Mouse (Mus musculus) kidney, postnatal 0 days (tissue): ENCODE results near the gene Dlgap1. TPM values are rescaled to one million over a fixed set of nuclear protein-coding genes. Genes with fewer than 3 reads are reported as not detected.
A peak's percentile ranks its signal among the peaks of the same experiment; 100 is the strongest.

Source experiments
- ATAC-seq: fragments of 200-750 bp; cut with Nextera tagmentation; replicated peaks from 2 replicates; pipeline ENCODE4 v1.8.0; 2017; ENCODE audit warnings: low read depth, moderate number of reproducible peaks, moderate TSS enrichment, moderate library complexity; ENCODE audit not compliant: low FRiP score
- DNase-seq: peaks from one replicate; pipeline ENCODE4 v3.0.0-alpha.2; 2016; ENCODE audit warnings: low spot score
- H3K27ac ChIP-seq: fragments of 300-500 bp; sonication (generic); 2 replicates; pipeline ENCODE4 v1.5.1; 2014; ENCODE audit warnings: mild to moderate bottlenecking
- H3K27me3 ChIP-seq: fragments of 300-500 bp; sonication (generic); 2 replicates; pipeline ENCODE4 v1.6.1; 2014; ENCODE audit warnings: low read length, mixed read lengths; ENCODE audit not compliant: insufficient read depth
- H3K36me3 ChIP-seq: fragments of 300-500 bp; sonication (generic); 2 replicates; pipeline ENCODE4 v1.6.1; 2014; ENCODE audit warnings: low read length, mixed read lengths; ENCODE audit not compliant: insufficient read depth
- H3K4me1 ChIP-seq: fragments of 300-500 bp; sonication (generic); replicated peaks from 2 replicates; pipeline ENCODE4 v1.6.1; 2014; ENCODE audit warnings: antibody characterized with exemption, low read length, mixed read lengths; ENCODE audit not compliant: insufficient read depth
- H3K4me2 ChIP-seq: fragments of 300-500 bp; sonication (generic); 2 replicates; pipeline ENCODE4 v1.6.1; 2014; ENCODE audit warnings: mild to moderate bottlenecking, low read length, moderate library complexity, mixed read lengths
- H3K4me3 ChIP-seq: fragments of 300-500 bp; sonication (generic); replicated peaks from 2 replicates; pipeline ENCODE4 v1.5.1; 2014; ENCODE audit warnings: low read depth, low read length
- H3K9ac ChIP-seq: fragments of 300-500 bp; sonication (generic); 2 replicates; pipeline ENCODE4 v1.6.1; 2014; ENCODE audit warnings: low read depth, low read length
- H3K9me3 ChIP-seq: fragments of 300-500 bp; sonication (generic); replicated peaks from 2 replicates; pipeline ENCODE4 v1.6.1; 2016; ENCODE audit warnings: low read length, inconsistent platforms, mixed read lengths
- CTCF ChIP-seq: IDR thresholded peaks from 2 replicates; pipeline ENCODE4 v1.5.1; 2016; ENCODE audit warnings: antibody characterized with exemption, low read depth, mild to moderate bottlenecking, moderate library complexity
- WGBS: fragments of 180-500 bp; shearing (Covaris S2); extraction: QIAGEN DNeasy Blood & Tissue Kit; methylation state at CpG from one replicate; pipeline ENCODE4 v1.1.7; 2014; 5-methylcytosine and 5-hydroxymethylcytosine counted together
- polyA plus RNA-seq: library from polyadenylated mRNA; unstranded; fragments of >200 nt; fragmentation: Nextera tagmentation; extraction: Ambion mirVana; gene quantifications from 2 replicates; pipeline ENCODE4 v1.2.1, GENCODE M21; 2015

Dlgap1 gene
- polyA plus RNA-seq, 1 experiment from 2014 or later = 3.6 TPM

DNA sequence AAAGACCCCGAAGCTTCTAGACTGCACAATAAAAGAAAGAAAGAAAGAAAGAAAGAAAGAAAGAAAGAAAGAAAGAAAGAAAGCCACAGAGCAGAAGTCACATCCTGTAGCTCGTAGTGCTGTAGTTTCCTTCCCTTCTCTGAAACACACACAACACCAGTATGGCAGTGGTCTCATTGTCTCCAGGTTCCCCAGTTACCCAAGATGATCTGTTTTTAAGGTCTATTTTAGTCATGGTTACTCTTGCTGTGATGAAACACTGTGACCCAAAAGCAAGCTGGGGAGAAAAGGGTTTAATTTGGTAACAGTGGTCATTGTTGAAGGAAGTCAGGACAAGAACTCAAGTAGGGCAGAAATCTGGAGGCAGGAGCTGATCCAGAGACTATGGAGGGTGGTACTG, 818.5 kb downstream of the Dlgap1 start:
- ATAC-seq = no peak
- DNase-seq = no peak
- Histone ChIP-seq H3K4me2 (no peak overlapping the region), H3K9me3 (no peaks in the 10 kb centered on the region), H3K4me1 (no peaks in the 10 kb centered on the region), H3K27me3 (no peaks in the 10 kb centered on the region), H3K27ac (no peak overlapping the region), H3K9ac (no peak overlapping the region), H3K36me3 (no peaks in the 10 kb centered on the region), H3K4me3 (no peak overlapping the region)
- WGBS = 86% methylated on average over 2 of the region's 2 CpGs
- TF ChIP-seq CTCF = no peak

DNA sequence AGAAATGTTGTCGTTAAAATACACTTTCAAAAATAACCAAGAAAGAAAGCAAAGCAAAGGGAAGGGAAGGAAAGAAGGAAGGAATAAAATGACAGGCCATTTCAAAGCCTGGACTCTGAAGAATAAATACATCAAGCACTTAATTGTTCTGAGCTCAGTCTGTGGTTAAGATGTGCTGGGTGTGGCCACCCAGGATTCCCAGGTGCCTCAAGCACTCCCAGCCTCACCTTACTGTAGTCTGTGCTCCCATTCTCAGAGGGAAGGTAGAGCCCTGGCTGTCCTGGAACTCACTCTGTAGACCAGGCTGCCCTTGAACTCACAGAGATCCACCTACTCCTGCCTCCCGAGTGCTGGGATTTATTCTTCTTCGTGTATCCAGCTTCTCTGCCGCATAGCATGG, 821.9 kb downstream of the Dlgap1 start:
- Histone ChIP-seq H3K36me3 (no peaks in the 10 kb centered on the region), H3K4me3 (no peak overlapping the region), H3K4me1 (0 out of 2 replicates have a peak, but pooled peaks cover 4% of the 10 kb centered on the region), H3K27me3 (no peaks in the 10 kb centered on the region), H3K9me3 (no peaks in the 10 kb centered on the region), H3K4me2 (no peak overlapping the region), H3K27ac (no peak overlapping the region), H3K9ac (no peak overlapping the region)
- ATAC-seq (no peak), DNase-seq (no peak)
- WGBS = 86% methylated on average over 4 of the region's 4 CpGs
- TF ChIP-seq CTCF = no peak

DNA sequence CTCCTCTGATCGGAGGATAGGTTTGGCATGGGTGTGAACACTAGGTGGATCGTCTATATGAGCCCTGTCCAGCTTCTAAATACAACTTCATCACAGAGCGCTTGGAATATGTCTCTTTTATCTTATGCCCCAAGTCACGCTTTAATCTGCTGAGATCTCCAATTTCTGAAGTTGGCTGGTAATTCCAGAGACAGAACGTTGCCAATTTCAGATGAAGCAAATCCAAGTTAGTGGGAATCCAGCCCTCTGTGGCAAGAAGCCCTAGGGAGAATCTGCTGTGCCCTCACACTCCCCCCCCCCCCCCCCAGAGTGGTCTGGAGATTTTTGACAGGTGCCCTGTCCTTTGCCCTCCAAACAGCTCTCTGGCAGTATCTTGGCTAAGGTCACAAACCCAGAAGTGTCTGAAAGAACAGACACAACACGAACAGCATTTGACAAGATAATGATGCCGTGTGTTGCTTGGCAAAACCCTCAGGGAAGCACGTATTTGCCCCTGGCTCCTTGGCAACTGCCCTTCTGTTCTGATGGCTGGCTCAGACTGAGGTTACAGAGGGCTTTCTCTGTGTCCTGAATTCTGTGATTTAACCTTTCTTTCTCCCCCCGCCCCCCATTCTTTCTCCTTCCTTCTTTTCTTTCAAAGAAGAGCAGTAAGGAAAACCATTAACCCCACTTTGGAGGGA, 822.9 kb downstream of the Dlgap1 start:
- H3K9me3 ChIP-seq = no peaks in the 10 kb centered on the region
- TF ChIP-seq CTCF = no peak
- no peak overlapping the region for H3K4me3 ChIP-seq
- H3K4me1 ChIP-seq = 0 out of 2 replicates have a peak, but pooled peaks cover 4% of the 10 kb centered on the region
- H3K9ac ChIP-seq = no peak overlapping the region
- H3K4me2 ChIP-seq = no peak overlapping the region
- H3K27me3 ChIP-seq = no peaks in the 10 kb centered on the region
- H3K36me3 ChIP-seq = no peaks in the 10 kb centered on the region
- H3K27ac ChIP-seq = no peak overlapping the region
- DNase-seq = no peak
- WGBS = 83% methylated on average over 9 of the region's 9 CpGs
- ATAC-seq = no peak

DNA sequence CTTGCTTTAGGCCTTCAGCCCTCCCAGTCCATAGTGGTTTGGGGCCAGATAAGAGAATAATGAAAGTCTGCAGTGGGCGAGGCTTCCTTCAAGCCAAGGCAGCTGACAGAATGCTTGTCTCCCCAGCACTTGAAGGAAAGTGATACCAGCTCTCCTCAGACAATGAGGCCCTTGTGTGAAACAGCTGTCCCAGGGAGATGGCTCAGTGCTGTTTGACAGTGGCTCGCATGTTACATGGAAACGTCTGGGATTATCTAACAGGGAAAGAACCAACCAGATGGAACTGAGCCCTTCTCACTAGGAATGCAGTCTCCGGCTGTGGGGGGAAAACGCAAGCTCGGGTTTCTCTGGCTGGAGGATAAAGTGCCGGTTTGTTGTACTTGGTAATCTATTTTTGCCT, 825.4 kb downstream of the Dlgap1 start:
- H3K27me3 ChIP-seq = no peaks in the 10 kb centered on the region
- no peak overlapping the region for H3K4me3 ChIP-seq
- H3K4me1 ChIP-seq = 0 out of 2 replicates have a peak, but pooled peaks cover 4% of the 10 kb centered on the region
- H3K4me2 ChIP-seq = peak overlapping the region; percentile 10; the same call in 1 of the 2 replicates
- no peaks in the 10 kb centered on the region for H3K9me3 ChIP-seq
- H3K36me3 ChIP-seq = no peaks in the 10 kb centered on the region
- 20% methylated on average over 7 of the region's 7 CpGs for WGBS
- ATAC-seq (peak; percentile 52), DNase-seq (peak; percentile 84)
- no peak for TF ChIP-seq CTCF
- H3K27ac ChIP-seq = no peak overlapping the region
- H3K9ac ChIP-seq = 0 out of 2 replicates have a peak overlapping the region, but pooled peaks have one; percentile 13

DNA sequence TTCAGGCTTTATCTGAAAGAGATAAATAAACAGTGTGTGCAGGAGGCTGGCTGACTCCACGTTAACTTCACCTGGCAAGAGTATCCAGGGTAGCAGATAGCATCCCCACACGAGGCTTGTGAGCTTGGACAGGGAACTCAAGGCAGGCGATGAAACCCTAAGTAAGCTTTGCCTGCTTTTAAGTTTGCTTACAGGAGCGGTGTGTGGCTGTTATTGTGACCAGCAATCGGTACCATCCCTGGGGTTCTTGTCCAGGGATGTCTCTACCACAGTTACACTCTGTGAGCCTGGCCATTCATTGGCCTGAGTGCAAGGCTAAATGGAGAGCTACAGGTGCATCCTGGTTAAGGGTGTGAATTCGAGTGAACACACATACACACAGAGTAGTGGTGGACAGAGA, 825.8 kb downstream of the Dlgap1 start:
- Histone ChIP-seq H3K27me3 (no peaks in the 10 kb centered on the region), H3K27ac (no peak overlapping the region), H3K4me1 (0 out of 2 replicates have a peak, but pooled peaks cover 4% of the 10 kb centered on the region), H3K4me2 (peak overlapping the region; percentile 10; the same call in 1 of the 2 replicates), H3K9ac (0 out of 2 replicates have a peak overlapping the region, but pooled peaks have one; percentile 13), H3K4me3 (no peak overlapping the region), H3K9me3 (no peaks in the 10 kb centered on the region), H3K36me3 (no peaks in the 10 kb centered on the region)
- ATAC-seq (no peak; the same call in 1 of the 2 replicates), DNase-seq (no peak)
- WGBS = 44% methylated on average over 6 of the region's 6 CpGs
- no peak for TF ChIP-seq CTCF

DNA sequence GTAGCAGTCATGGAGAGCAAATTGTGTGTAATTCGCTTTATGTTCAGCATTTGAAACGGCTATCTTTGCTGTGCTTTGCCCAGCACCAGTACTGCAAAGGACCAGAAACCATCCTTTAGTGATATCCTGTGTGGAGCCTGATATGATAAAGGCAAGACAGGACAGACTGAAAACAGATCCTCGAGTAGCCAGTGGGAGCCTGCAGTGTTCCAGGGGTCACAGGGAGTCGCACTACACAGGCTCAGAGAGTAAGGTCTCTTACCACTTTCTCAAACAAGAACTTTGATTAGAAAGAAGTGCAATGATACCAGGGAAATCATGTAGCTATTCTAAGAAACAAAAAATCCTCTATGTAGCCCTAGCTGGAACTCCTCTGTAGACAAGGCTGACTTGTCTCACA, 826.3 kb downstream of the Dlgap1 start:
- no peak overlapping the region for H3K4me3 ChIP-seq
- H3K9ac ChIP-seq = no peak overlapping the region
- 0 out of 2 replicates have a peak, but pooled peaks cover 4% of the 10 kb centered on the region for H3K4me1 ChIP-seq
- TF ChIP-seq CTCF = no peak
- H3K27ac ChIP-seq = no peak overlapping the region
- no peaks in the 10 kb centered on the region for H3K27me3 ChIP-seq
- H3K36me3 ChIP-seq = no peaks in the 10 kb centered on the region
- WGBS = 66% methylated on average over 4 of the region's 4 CpGs
- no peak for DNase-seq
- H3K9me3 ChIP-seq = no peaks in the 10 kb centered on the region
- H3K4me2 ChIP-seq = no peak overlapping the region
- no peak for ATAC-seq
